Mouse (Mus musculus): ENCODE results near the gene Cyba. TPM values are rescaled to one million over a fixed set of nuclear protein-coding genes. Genes with fewer than 3 reads are reported as not detected.

The Cyba gene
- total RNA-seq, 2 experiments from 2014 or later, result 38.6 to 40.1 TPM

DNA sequence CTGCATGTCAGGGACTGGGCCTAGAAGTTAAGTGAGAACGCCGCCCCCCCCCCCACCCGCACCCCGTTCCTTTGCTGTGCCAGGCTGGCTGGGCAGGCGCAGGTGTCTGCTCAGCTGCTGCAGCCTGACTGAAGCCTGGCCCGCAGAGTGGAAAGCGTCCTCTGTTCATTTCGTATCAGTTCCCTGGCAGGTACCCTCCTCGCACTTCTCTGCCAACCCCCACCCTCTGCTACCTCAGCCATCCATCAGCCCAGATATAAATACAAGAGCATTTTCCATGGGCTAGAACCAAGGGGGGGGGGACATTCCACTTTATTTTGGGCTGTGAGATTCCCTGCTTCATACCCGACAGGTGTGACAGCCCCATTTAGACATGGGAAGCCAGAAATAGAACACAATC lies 19.4 kb upstream of the Cyba start:
- no peak for DNase-seq

DNA sequence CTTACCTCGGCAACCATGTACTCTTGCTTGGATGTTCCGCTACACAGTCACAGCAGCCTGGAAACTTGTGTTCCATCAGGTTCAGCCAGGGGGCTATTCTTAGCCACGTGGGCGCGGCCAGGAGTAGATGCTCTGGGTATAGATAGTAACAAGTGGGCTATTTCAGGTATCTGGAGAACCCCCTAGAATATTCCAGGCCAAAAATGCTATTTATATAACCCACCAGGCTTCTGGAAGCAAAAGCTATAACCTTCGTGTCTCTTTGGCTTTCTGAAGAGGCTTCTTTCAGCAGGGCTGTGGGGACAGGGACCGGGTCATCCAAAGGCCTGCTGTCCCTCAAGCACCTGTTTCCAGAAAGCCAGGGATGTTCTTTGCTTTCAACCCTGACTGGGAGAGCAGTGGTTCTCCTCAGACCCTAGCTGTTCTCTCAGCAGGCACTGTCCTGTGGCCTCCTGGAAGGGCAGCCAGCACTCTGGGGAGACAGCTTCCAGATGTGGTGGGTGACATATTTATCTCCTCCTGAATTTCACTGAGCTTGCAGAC lies 18.5 kb upstream of the Cyba start:
- DNase-seq, result no peak

DNA sequence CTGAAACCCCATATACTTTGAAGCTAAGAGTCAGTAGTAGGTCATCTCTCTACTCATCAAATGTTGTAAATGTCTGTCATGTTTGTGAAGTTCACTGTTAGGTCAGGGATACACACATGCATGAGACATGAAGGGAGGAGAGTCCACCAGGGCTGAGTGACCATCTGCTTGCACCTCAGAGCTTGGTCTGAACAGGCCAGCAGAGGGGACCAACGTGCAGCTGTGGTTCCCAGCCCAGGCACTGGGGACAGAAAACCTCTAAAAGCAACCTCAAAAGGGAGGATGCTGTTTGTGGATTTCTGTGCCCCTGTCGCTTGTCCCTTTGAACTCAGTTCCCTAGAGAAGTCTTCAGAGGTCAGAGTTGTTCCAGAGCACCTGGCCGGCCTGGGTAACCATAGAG lies 12.5 kb upstream of the Cyba start:
- DNase-seq, result no peak

DNA sequence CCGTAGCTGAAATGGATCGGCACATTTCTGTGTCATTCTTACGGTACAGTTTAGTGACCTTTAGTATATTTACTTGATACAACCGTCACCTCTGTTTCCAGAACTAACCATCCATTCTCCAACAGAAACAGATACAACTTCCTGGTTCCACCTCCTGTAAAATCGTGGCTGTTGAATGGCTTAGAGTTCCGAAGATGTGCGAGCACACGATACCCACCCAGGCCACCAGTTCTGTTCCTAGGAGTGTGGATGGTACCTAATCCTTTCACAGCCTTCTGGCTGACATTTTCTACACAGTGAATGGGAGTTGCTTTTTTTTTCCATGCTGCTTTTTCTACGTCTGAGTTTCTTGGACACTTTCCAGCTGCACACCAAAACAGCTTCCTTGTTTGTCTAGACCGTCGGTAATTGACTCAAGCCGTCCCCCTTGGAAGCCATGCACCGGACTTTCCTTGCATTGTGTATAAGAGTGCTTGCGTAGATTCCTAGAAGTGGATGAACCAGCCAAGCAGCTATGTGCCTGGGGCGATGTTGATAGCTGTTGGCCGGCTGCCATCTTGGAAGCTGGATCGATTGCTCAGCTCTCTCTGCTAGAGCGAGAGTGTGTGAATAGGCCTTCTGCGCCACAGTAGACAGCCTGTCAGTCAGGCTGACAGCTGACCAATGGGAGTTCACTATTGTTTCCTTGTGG lies 11.5 kb upstream of the Cyba start:
- DNase-seq, result peak; percentile 87

DNA sequence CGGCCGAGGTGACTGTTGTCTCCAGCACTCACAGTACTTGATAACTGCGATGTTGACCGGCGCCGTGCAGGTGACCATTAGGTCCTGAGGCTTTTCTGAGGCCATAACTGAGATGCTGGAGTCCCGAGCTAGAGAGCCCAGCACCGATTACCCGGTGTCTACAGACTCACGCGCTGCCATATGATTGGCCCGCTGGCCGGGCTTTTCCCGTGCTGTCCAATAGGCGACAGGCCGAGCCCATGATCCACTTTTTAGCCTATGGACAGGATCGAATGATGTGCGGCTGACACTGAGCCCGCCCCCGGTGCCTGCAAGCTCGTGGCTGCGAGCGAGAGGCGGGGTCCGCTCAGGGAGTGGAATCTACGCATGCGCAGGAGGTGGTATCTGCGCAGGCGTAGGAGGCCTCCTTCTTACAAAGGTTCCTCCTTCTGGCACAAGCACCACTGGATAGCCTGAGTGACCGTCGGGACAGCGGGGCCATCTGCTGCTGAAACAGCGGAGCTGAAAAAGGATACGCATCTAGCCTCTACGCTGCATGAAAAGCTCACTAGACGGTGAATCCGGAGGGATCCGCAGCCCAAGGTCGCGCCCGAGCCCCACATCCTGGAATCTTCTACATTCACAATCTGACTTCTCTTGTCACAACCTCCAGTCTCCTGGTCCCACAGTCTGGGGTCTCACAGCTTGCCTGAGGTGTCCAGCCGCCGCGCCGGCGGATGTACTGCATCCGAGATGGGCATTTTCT lies 10.7 kb upstream of the Cyba start, which contains the start of gene Mvd:
Gene Mvd, minus strand, starts transcription at position 161 of the 745 bp plus-strand sequence.
- DNase-seq, result peak; percentile 98

DNA sequence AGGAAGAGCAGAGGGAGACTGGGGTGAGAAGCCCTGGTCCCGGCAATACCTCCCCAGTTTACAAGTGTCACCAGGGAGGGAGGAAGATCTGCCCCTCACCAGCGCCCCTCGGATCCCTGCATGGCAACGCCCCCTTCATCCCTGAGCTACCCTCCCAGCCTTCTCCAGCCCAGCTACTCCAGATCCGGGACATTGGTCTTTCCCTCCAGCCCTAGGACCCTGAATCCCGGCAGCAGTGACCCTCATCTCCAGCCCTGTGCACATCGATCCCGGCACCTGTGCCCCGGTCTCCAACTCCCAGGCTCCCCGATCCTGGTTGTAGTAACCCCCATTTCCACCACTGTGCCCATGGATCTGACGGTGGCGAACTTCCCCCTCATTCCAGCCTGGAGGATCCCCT lies 10.1 kb upstream of the Cyba start:
- DNase-seq, result no peak

DNA sequence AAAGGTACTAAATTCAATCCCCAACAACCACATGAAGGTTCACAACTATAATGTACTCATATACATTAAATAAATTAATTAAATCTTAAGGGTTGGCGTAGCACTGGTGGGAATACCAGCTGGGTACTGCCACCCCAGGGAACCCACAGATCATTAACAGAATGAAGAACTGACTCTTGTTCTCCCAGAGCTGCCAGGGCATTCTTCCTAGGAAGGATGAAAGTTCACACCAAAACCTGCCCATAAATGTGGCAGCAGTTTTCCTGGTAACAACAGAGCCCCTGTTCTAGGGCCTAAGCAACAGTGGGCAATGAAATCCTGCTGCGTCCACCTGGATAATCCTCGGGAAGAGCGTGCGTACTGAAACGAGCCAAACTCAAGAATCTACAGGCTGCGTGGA lies 9.6 kb upstream of the Cyba start:
- no peak for DNase-seq

DNA sequence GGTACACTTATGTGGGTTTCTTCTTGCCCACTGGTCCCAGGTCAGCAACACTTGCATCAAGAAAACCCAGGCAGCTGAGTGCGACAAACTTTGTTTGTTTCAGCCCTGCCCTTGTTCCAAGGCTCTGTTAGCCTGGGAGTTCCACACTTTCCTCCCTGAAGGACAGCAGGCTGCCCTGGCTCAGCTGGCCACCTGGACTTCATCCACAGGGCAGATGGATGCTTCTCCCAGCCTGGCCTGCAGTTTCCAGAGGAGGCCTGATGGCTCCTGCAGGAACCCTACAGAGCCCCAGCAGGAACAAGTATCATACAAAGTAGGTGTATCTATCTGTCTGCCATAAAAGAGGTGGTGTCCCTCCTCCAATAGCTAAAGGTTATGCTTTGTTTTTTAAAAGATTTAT lies 8.6 kb upstream of the Cyba start:
- no peak for DNase-seq

DNA sequence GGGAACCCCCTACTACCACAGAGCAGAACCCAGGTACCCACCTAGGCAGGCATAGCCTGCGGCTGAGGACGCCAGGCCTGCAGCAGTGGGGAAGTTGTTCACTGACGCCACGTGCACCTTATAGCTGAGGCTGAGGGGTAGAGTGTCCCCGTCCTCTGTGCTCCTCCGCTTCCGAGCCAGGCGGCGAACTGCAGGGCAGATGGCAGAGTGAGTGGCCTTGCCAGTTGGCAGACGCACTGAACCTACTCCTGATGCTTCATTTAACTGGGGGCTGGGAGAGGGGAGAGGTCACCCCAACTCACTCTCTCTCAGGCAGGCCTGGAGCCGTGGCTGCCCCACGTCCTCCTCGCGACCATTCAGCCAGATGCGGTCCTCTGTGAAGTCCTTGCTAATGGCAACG lies 6.6 kb upstream of the Cyba start:
- DNase-seq, result no peak

DNA sequence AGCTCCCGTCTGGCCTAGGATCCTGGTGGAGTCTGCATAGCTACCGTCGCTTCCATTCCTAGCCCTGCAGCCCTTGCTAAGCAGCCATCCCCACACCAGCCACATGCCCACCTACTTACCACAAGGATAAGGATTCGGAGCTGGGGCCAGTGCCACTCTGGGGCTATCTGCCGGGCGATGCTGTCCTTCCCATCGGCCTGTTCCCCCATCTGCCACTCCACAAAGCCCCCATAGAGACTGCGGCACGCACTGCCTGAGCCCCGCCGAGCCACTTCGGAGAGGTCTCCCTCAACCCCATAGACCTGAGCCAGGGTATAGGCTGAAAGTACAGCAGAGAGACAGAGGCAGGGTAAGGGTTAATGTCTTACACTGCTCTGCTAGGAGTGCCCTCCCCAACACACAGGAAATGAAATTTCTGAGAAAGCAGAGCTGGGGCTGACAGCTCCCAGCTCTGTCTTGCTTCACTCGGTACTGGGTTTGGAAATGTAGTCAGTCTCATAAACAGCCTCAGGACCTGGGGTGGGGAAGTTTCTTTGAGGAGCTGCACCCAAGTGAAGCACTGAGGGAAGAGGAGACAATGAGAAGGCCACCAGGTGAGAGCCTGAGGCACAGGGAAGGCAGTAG lies 5.1 kb upstream of the Cyba start:
- no peak for DNase-seq

DNA sequence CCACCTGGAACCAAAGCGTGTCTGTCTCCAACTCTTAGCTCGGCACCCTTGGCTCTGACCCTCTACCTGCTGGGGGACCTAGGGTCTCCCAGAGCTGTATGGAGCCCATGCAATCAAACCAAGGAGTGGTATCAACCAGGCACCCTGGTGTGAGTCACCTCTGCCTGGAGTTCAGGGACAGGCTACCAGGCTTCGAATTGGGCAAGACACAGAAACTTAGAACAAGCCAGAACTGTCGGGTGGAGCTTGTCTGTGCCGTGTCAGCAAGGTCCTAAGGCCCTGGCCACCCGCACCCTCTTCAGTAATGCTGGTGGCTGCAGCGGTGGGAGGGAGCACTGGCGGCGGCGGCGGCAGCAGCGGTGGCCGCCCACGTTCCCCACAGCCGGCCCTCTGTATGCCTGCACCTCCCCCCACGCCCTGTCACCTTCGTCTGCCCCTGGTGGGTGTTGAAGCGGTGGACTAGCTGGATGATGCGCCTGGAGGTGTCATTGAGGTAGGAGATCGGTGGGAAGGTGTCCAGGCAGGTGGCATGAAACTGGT lies 3.9 kb upstream of the Cyba start:
- no peak for DNase-seq

DNA sequence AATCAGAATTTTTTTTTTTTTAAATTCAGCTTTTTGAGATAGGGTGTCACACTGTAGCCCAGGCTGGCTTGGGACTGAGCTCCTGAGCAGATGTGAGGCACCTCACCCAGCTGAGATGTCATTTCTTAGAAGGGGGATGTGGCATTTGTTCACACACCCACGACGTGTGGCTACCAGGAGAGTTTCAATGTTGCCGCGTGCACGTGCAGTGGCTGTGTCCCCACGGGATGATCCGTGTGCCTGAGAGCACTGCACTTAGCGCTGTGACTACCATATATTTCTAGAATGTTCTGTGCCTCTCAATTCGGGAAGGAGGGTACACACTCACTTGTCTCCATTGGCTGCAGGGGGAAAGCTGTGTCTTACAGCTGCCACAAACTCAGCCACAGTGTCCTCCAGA lies 3.4 kb upstream of the Cyba start:
- DNase-seq, result no peak

DNA sequence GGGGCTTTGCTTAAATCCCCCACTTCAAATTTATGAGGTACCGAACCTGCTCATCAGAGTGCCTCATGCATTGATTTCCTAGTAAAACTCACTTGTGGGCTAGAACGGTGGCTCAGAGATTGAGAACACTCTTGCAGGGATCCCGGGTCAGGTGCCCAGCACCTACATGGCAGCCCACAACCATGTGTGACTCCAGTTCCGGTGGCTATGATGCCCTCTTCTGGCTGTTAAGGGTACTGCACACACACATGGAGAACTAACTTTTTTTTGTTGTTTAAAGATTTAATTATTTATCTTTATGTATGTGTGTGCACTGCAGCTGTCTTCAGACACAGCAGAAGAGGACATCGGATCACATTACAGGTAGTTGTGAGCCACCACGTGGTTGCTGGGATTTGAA lies 2.6 kb upstream of the Cyba start:
- no peak for DNase-seq

DNA sequence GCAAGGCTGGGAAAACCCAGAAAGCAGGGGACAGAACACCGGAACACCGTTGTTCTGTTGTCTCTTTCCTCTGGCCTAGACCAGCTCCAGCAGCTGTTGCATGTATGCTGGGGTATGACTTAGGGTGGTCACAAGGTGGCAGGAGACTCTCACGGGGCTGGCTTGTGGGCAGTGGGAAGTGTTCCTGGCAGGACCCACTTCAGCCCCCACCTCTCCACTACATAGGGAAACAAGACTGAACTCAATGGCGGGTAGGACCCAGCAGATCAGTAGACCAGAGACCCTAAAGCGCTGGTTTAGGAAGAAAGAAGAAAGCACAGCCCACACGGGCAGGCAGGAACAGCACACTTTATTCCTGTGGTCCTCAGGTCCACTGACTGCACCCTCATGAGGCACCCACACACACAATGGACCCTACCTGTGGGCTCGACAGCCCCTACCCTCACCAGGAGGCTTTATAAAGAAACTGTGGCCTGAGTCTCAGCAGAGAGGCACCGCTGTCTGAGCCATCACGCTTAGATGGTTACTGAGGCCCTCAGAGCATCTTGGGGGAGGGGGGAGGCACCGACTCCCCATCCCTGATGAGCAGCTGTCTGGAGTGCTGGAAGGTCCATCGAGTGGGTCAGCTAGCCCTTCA lies 657 bp upstream of the Cyba start:
- no peak for DNase-seq

DNA sequence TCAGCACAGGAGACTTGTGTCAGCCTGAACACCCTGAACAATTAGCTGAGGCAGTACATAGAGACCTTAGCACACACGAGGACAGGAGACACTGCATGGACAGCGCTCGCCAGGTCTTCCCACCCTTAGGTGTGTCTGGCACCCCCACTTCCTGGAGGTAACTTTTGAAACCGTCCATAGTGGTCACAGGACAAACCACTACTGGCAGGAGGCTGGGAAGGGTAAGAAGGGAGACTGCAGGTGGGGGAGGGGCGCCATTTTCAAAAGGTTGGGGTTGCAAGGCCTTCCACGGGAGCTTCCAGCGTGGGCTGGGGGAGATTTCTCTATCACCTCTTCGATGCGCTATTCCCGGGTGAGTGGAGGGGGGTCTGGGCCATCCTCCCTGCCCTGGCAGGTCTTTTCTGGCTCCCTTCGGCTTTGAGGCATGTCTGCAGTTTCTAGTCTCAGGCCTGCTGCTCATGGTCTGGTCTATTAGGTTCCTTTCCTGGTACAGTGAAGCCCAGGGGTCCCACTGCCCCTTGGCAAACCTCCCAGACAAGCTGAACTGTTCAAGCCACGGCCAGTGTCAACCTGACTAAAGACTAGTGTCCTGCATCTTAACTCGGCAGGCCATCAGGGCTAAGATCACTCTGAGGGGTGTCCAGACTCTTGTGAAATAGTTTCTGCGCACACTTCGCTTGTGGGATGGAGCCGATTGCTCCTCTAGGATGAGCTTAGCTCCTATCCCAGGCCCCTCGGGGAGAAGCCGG lies 862 bp downstream of the Cyba start:
- no peak for DNase-seq

DNA sequence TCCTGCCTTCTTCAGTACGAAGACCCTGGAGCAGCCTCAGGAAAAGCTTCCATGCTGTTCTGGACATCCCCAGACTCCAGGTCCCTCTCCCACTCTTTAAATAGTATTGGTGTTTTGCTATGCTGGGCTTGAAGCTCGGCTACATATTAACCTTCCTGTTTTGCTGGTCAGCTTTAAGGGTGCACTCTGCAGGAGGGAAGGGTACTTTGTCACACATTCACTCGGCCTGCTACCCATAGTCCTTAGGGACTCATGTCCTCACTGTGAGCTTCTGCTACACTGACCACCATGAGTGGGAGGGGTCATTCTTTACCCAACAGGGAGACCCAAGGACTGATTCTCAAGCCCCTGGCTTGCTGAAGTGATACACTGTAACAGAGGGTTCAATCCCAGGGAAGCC lies 2.1 kb downstream of the Cyba start:
- no peak for DNase-seq

DNA sequence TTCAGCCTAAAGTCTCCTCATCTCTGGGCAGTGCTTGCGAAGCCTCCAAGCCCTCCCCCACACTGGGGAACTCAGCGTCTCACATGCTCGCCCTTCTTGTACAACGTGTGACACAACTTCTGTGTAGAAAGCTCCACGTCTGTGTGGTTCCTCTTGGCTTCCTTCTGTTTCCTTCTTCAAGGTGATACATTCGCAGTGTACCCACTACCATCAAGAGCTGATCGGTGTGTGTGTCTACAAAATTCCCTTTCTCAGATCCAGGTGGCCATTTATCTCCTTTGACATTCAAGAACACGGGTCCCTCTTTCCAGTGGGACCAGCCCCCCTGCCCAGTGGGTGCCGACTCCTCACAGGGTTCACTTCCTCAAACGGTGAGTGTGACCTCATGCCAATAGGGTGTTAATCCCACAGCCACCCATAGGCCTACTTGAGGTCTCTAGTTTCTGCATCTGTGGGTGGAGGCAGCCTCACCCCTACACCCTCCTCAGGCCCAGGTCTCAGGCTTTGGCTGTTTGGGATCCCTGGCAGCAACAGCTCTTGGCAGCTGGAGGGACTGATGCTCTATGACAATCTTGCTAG lies 2.6 kb downstream of the Cyba start:
- no peak for DNase-seq

DNA sequence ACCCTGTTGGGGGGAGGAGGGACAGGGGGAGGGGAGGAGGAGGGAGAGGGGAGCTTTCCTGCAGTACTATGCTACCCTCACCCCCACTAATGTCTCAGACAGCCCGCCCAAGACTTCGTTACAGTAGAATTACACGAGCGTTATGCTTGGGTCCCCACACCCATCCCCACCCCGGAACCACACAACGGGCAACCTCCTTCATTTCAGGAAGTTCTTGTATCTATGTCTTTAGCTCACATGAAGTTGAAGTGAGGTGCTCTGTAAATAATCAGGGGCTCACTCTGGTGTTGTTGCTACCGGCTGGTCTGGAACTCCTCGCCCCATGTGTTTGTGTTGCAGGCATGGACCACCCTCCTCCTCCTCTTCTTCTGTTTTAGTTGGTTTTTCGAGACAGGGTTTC lies 4.6 kb downstream of the Cyba start:
- no peak for DNase-seq

DNA sequence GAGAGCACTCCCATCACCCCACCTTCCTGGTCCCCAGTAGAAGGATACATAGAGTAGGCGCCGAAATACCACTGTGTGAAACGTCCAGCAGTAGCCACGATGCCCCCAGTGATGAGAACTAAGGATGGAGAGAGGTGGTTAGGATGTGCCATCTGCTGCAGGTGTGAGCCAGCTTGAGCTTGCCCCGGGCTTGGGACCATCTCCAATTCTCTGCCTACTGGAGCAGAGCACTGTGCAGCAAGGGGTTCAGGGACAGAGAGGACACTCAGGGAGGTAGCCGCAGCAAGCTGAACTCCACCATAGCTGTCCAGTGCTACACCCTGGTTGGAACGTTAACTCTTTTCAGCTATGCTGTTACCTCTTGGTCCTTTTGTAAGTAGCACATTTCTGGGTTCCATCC lies 5.1 kb downstream of the Cyba start:
- no peak for DNase-seq

DNA sequence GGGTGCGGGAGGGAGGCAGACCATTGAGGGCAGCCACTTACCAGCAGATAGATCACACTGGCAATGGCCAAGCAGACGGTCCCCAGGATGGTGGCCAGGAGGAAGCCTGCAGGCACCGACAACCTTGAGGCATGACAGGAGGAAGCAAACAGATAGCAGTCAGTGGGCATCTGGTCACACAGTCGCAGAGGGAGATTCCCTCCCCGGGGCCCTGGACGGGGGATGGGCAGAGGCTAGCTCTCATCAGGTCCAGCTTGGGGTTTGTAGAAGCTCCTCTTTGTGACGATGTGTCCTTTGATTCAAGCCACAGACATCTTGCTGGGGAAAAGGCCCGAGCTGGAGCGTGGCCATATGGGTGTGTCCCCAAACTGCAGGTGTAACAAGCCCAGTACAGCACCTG lies 6.6 kb downstream of the Cyba start:
- no peak for DNase-seq

DNA sequence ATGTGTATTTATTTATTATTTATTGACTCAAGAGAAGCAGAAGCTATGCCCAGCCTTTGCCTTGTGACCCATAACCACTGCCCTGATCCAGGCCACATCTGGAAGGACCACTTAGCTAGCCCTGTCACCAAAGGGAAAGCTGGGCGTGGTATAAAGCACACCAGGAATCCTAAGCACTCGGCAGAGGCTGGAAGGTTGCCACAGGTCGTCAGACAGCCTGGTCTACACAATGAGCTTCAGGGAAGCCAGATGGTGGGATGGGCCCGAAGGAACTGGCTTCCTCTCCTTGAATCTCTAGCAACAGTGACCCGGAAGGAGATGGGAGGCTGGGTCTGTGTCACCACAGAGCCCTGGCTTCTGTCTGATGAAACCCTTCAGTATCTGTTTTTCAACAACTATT lies 9.1 kb downstream of the Cyba start:
- no peak for DNase-seq

DNA sequence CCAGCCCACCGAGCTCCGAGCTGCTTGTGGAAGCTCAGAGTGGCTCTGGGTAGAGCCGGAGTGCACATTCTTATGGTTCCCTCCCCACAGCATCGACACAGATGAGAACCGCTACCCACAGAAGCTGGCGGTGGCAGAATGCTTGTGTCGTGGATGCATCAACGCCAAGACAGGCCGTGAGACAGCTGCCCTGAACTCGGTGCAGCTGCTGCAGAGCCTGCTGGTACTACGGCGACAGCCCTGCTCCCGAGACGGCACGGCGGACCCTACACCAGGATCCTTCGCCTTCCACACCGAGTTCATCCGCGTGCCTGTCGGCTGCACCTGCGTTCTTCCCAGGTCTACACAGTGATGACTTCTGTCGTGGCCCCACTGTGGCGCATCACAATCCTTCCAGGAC lies 9.5 kb downstream of the Cyba start:
- DNase-seq, result no peak

Data from adrenal gland, postnatal 10 days (tissue).